Mouse (Mus musculus) megakaryocyte, embryonic 14.5 days (primary cell): ENCODE data around the gene Spem1.

Source experiments
- FLI1 ChIP-seq: IDR thresholded peaks from 2 replicates; pipeline ENCODE4 v1.6.1; 2012; ENCODE audit warnings: low read length, inconsistent platforms, mixed read lengths
- GATA1 ChIP-seq: IDR thresholded peaks from 3 replicates; pipeline ENCODE4 v1.6.1; 2012; ENCODE audit warnings: mixed read lengths, low read length, inconsistent platforms, borderline replicate concordance

DNA sequence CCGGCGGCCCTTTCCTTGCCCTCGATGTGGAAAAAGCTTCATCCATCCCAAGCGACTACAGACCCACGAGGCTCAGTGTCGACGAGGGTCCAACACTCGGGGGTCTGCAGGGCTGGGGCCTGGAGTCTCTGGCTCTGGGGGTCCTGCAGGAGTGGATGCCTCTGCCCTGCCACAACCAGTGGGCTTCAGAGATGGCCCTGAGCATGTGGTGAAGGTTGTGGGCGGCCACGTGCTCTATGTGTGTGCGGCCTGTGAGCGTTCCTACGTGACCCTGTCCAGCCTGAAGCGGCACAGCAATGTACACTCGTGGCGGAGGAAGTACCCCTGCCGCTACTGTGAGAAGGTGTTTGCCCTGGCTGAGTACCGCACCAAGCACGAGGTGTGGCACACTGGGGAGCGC is 45.5 kb downstream of the Spem1 start:
- TF ChIP-seq FLI1 = no peak
- no peak for TF ChIP-seq GATA1
